Mouse (Mus musculus) E14TG2a.4 (cell line): Measurements from ENCODE around the gene Dnah10.

ENCODE experiments used
- CTCF ChIP-seq: conservative IDR thresholded peaks from 2 replicates; pipeline ENCODE4 v1.5.1; 2014; ENCODE audit warnings: low read length
- NANOG ChIP-seq: IDR thresholded peaks from 2 replicates; pipeline ENCODE4 v1.6.1; 2014; ENCODE audit warnings: borderline replicate concordance, low read length, mixed read lengths
- POU5F1 ChIP-seq: IDR thresholded peaks from 2 replicates; pipeline ENCODE4 v1.6.1; 2014; ENCODE audit warnings: low read length, borderline replicate concordance

- TF ChIP-seq CTCF, result no peak
- no peak for TF ChIP-seq POU5F1
- no peak for TF ChIP-seq NANOG
These were observed 110.3 kb downstream of the Dnah10 start for GRCm38 (mm10) chr5:124835218-124835617.
